Mouse (Mus musculus) liver, embryonic 13.5 days (tissue): ENCODE results near the gene Slc16a9. TPM values are rescaled to one million over a fixed set of nuclear protein-coding genes. Genes with fewer than 3 reads are reported as not detected.

Experiments
- ATAC-seq: fragments of 200-750 bp; cut with Nextera tagmentation; 2 replicates; pipeline ENCODE4 v1.8.0; 2017; ENCODE audit warnings: low read depth, mild to moderate bottlenecking, moderate number of reproducible peaks, moderate library complexity
- DNase-seq: peaks from one replicate; pipeline ENCODE4 v3.0.0; 2022
- H3K27ac ChIP-seq: fragments of 300-500 bp; sonication (generic); 2 replicates; pipeline ENCODE4 v1.5.1; 2015; ENCODE audit warnings: moderate library complexity, mild to moderate bottlenecking, inconsistent platforms
- H3K27me3 ChIP-seq: fragments of 300-500 bp; sonication (generic); 2 replicates; pipeline ENCODE4 v1.6.1; 2015; ENCODE audit warnings: mild to moderate bottlenecking, inconsistent platforms
- H3K36me3 ChIP-seq: fragments of 300-500 bp; sonication (generic); 2 replicates; pipeline ENCODE4 v1.6.1; 2015; ENCODE audit warnings: mild to moderate bottlenecking, inconsistent platforms
- H3K4me1 ChIP-seq: fragments of 300-500 bp; sonication (generic); replicated peaks from 2 replicates; pipeline ENCODE4 v1.6.1; 2015; ENCODE audit warnings: inconsistent platforms
- H3K4me2 ChIP-seq: fragments of 300-500 bp; sonication (generic); 2 replicates; pipeline ENCODE4 v1.6.1; 2015; ENCODE audit warnings: inconsistent platforms, mild to moderate bottlenecking, moderate library complexity
- H3K4me3 ChIP-seq: fragments of 300-500 bp; sonication (generic); replicated peaks from 2 replicates; pipeline ENCODE4 v1.5.1; 2015; ENCODE audit warnings: mild to moderate bottlenecking, inconsistent platforms
- H3K9ac ChIP-seq: fragments of 300-500 bp; sonication (generic); 2 replicates; pipeline ENCODE4 v1.6.1; 2015; ENCODE audit warnings: mild to moderate bottlenecking, inconsistent platforms
- H3K9me3 ChIP-seq: fragments of 300-500 bp; sonication (generic); replicated peaks from 2 replicates; pipeline ENCODE4 v1.6.1; 2016; ENCODE audit warnings: inconsistent platforms
- WGBS: fragments of 180-500 bp; shearing (Covaris S2); methylation state at CpG from one replicate; pipeline ENCODE4 v1.1.7; 2015; ENCODE audit not compliant: insufficient replicate concordance; 5-methylcytosine and 5-hydroxymethylcytosine counted together
- polyA plus RNA-seq: library from polyadenylated mRNA; unstranded; fragments of >200 nt; fragmentation: Nextera tagmentation; extraction: Ambion mirVana; gene quantifications from 2 replicates; pipeline ENCODE4 v1.2.1, GENCODE M21; 2015

Gene Slc16a9
- polyA plus RNA-seq, 1 experiment from 2014 or later, result 0.45 TPM

DNA sequence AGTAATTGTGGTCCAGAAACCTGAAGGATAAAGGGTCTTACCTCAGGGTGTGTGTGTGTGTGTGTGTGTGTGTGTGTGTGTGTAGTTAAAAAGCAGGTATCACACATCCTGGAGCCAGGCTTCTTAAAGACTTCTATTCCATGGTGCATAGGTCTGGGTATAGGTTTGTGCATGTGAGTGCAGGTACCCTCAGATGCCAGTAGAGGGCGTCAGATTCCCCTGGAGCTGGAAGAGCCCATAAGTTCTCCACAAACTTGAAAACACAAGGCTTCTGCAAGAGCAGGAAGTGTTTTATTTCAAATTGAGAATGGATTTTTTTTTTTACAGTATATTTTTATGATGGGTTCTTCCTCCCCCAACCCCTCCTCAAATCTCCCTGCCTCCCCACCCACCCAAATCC, 31.8 kb downstream of the Slc16a9 start:
- Histone ChIP-seq H3K4me2 (no peak overlapping the region), H3K9me3 (no peaks in the 10 kb centered on the region), H3K27ac (no peak overlapping the region), H3K36me3 (no peaks in the 10 kb centered on the region), H3K27me3 (no peaks in the 10 kb centered on the region), H3K4me3 (no peak overlapping the region), H3K9ac (no peak overlapping the region), H3K4me1 (no peaks in the 10 kb centered on the region)
- DNase-seq, result no peak
- ATAC-seq, result no peak
- 44% methylated on average over 1 of the region's 1 CpGs for WGBS

- Histone ChIP-seq H3K27ac (no peak overlapping the region), H3K36me3 (no peaks in the 10 kb centered on the region), H3K4me2 (no peak overlapping the region), H3K4me3 (no peak overlapping the region), H3K27me3 (no peaks in the 10 kb centered on the region), H3K4me1 (no peaks in the 10 kb centered on the region), H3K9me3 (no peaks in the 10 kb centered on the region), H3K9ac (no peak overlapping the region)
- WGBS, result 63% methylated on average over 8 of the region's 8 CpGs
- no peak for ATAC-seq
- DNase-seq, result no peak
Observed at GRCm38 (mm10) chr10:70279349-70279748, 34.4 kb downstream of the Slc16a9 start.

DNA sequence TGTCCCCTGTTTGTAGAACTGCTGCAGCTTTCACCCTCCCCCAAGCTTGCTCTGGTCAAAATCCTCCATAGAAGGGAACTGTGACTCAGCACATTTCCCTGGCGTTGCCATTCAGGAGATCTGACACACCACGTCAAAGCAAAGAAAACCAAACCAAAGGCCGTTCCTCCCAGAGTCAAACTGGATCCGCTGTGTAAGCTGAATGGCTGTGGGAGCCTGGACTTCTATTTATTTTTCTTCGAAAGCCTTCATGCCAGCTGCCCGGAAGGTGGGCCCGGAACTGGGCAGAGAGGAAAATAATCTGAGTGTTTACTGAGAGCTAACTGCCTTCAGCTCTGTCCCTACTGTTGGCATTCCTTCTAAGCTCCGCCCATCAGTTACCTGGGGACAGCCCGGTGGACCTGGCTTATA, 42.9 kb downstream of the Slc16a9 start:
- H3K9me3 ChIP-seq, result no peaks in the 10 kb centered on the region
- DNase-seq (peak; percentile 19), ATAC-seq (peak; percentile 64)
- no peak overlapping the region for H3K4me3 ChIP-seq
- no peaks in the 10 kb centered on the region for H3K36me3 ChIP-seq
- WGBS, result 16% methylated on average over 9 of the region's 9 CpGs
- peaks cover 12% of the 10 kb centered on the region for H3K4me1 ChIP-seq
- peak overlapping the region; percentile 44 for H3K4me2 ChIP-seq
- H3K27me3 ChIP-seq, result no peaks in the 10 kb centered on the region
- no peak overlapping the region for H3K27ac ChIP-seq
- no peak overlapping the region for H3K9ac ChIP-seq

- no peak overlapping the region for H3K9ac ChIP-seq
- no peaks in the 10 kb centered on the region for H3K36me3 ChIP-seq
- no peak overlapping the region for H3K4me3 ChIP-seq
- H3K9me3 ChIP-seq, result no peaks in the 10 kb centered on the region
- ATAC-seq, result no peak
- WGBS, result 40% methylated on average over 14 of the region's 14 CpGs
- H3K4me2 ChIP-seq, result peak overlapping the region; percentile 44; the same call in 1 of the 2 replicates
- DNase-seq, result no peak
- no peaks in the 10 kb centered on the region for H3K27me3 ChIP-seq
- peaks cover 12% of the 10 kb centered on the region for H3K4me1 ChIP-seq
- no peak overlapping the region for H3K27ac ChIP-seq
Observed at GRCm38 (mm10) chr10:70288406-70289327, 43.8 kb downstream of the Slc16a9 start.

GRCm38 (mm10) chr10:70292014-70292413, 47.1 kb downstream of the Slc16a9 start:
- Histone ChIP-seq H3K4me3 (no peak overlapping the region), H3K9ac (no peak overlapping the region), H3K9me3 (no peaks in the 10 kb centered on the region), H3K4me2 (no peak overlapping the region), H3K4me1 (peaks cover 12% of the 10 kb centered on the region), H3K36me3 (no peaks in the 10 kb centered on the region), H3K27me3 (no peaks in the 10 kb centered on the region), H3K27ac (no peak overlapping the region)
- no peak for ATAC-seq
- 22% methylated on average over 7 of the region's 7 CpGs for WGBS
- DNase-seq, result no peak

DNA sequence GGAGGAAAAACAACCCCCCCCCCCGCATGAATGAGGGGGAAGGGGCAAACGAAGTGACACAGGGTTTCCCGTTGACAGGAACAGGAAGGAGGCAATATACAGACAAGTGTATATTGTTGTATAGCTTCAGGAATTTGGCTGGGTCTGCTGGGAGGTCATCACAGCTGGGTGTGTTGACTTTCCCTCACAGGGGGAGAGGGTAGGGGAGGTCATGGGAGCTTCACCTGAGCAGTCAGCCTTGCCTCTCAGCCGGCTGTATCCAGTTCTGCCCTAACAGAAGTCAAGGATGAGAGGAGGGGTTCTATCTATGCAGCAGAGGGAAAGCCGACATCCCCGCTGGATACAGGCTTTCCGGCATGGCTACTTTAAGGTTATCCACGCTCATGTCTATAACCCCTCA, 49.2 kb downstream of the Slc16a9 start:
- H3K4me1 ChIP-seq, result no peaks in the 10 kb centered on the region
- no peaks in the 10 kb centered on the region for H3K27me3 ChIP-seq
- H3K9me3 ChIP-seq, result no peaks in the 10 kb centered on the region
- no peaks in the 10 kb centered on the region for H3K36me3 ChIP-seq
- 45% methylated on average over 8 of the region's 8 CpGs for WGBS
- H3K4me2 ChIP-seq, result no peak overlapping the region
- H3K9ac ChIP-seq, result no peak overlapping the region
- H3K4me3 ChIP-seq, result no peak overlapping the region
- no peak for DNase-seq
- no peak overlapping the region for H3K27ac ChIP-seq
- ATAC-seq, result no peak

- no peaks in the 10 kb centered on the region for H3K4me1 ChIP-seq
- H3K4me2 ChIP-seq, result no peak overlapping the region
- peak; percentile 39 for DNase-seq
- H3K27me3 ChIP-seq, result no peaks in the 10 kb centered on the region
- 8% methylated on average over 20 of the region's 20 CpGs for WGBS
- H3K9ac ChIP-seq, result no peak overlapping the region
- H3K4me3 ChIP-seq, result no peak overlapping the region
- no peaks in the 10 kb centered on the region for H3K9me3 ChIP-seq
- H3K36me3 ChIP-seq, result no peaks in the 10 kb centered on the region
- ATAC-seq, result peak; percentile 48; the same call in 1 of the 2 replicates
- H3K27ac ChIP-seq, result no peak overlapping the region
Observed at GRCm38 (mm10) chr10:70296531-70297366, 51.8 kb downstream of the Slc16a9 start.

DNA sequence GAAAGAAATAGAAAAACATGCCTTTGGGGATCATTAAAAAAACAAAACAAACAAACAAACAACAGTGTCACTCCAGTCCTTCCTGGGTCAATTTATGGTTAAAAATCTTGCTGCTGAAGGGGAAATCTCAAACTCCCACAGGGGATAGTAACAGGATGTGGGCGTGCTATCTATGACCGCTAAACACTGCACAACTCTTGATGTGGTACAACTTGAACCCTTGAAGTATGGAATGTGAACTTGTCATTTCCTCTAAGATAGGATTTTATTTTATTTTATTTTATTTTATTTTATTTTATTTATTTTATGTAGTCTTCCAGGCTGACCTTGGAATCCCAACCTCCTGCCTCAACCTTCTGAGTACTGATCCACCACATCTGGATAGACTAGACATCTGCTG, 54.2 kb downstream of the Slc16a9 start:
- no peak overlapping the region for H3K4me2 ChIP-seq
- no peaks in the 10 kb centered on the region for H3K27me3 ChIP-seq
- no peaks in the 10 kb centered on the region for H3K9me3 ChIP-seq
- H3K27ac ChIP-seq, result no peak overlapping the region
- no peaks in the 10 kb centered on the region for H3K36me3 ChIP-seq
- WGBS, result 23% methylated on average over 2 of the region's 2 CpGs
- H3K9ac ChIP-seq, result no peak overlapping the region
- H3K4me3 ChIP-seq, result no peak overlapping the region
- no peak for ATAC-seq
- no peaks in the 10 kb centered on the region for H3K4me1 ChIP-seq
- no peak for DNase-seq

DNA sequence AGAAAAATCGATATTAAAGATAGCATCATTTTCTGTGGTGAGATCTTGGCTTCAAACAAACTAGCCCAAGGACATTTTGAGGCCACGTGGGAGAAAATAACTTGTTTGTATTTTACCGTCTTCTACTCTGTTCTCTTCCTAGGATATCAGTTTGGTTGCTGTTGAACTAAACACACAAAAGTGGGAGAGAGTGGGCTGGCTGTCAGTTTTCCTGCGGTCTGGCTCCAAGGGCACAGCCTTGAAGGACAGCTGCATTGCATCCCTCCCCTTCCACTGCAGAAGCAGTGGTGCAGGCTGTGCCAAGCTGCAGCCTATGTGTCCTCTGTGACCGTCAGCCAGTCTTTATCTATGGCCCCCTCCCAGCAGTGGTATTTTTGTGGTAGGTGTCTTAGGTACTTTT, 54.8 kb downstream of the Slc16a9 start:
- no peak for ATAC-seq
- WGBS, result 37% methylated on average over 5 of the region's 5 CpGs
- no peak overlapping the region for H3K4me2 ChIP-seq

GRCm38 (mm10) chr10:70301190-70301589, 56.3 kb downstream of the Slc16a9 start:
- Histone ChIP-seq H3K27me3 (no peaks in the 10 kb centered on the region), H3K9ac (no peak overlapping the region), H3K4me3 (no peak overlapping the region), H3K36me3 (no peaks in the 10 kb centered on the region), H3K4me1 (no peaks in the 10 kb centered on the region), H3K9me3 (no peaks in the 10 kb centered on the region), H3K27ac (no peak overlapping the region), H3K4me2 (no peak overlapping the region)
- 0 out of 2 replicates have a peak, but pooled peaks have one; percentile 43 for ATAC-seq
- WGBS, result 35% methylated on average over 2 of the region's 2 CpGs
- DNase-seq, result no peak

More for the DNA sequence above, 54.8 kb downstream of the Slc16a9 start:
- H3K4me3 ChIP-seq, result no peak overlapping the region
- no peak overlapping the region for H3K9ac ChIP-seq
- H3K36me3 ChIP-seq, result no peaks in the 10 kb centered on the region
- H3K27me3 ChIP-seq, result no peaks in the 10 kb centered on the region
- H3K4me1 ChIP-seq, result no peaks in the 10 kb centered on the region
- no peaks in the 10 kb centered on the region for H3K9me3 ChIP-seq
- no peak for DNase-seq
- H3K27ac ChIP-seq, result no peak overlapping the region

DNA sequence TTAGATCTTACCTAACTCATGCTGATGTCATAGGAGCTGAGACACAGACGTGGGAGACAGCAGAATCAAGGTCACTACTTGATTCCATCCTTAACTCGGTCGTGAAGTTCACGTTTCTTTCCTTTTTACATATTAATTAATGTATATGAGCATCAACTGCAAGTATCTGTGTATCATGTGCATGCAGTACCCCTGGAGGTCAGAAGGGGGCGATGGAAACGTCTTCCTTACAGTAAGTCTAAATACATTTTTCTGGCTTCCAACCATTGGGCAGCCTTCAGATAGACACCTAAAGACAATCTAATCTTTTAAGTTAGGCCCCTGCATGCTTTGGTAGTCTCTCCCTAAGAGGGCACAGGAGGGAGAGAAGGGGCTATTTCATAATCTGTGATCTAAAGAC, 58.3 kb downstream of the Slc16a9 start:
- Histone ChIP-seq H3K4me1 (no peaks in the 10 kb centered on the region), H3K27ac (no peak overlapping the region), H3K27me3 (no peaks in the 10 kb centered on the region), H3K9ac (no peak overlapping the region), H3K4me3 (no peak overlapping the region), H3K9me3 (no peaks in the 10 kb centered on the region), H3K36me3 (no peaks in the 10 kb centered on the region), H3K4me2 (no peak overlapping the region)
- WGBS, result 63% methylated on average over 6 of the region's 6 CpGs
- DNase-seq (no peak), ATAC-seq (no peak)
